Mouse (Mus musculus): ENCODE measurements around the gene S1pr4.

Gene S1pr4

GRCm38 (mm10) chr10:81462415-81462804, 37.5 kb downstream of the S1pr4 start:
- no peak for DNase-seq

DNA sequence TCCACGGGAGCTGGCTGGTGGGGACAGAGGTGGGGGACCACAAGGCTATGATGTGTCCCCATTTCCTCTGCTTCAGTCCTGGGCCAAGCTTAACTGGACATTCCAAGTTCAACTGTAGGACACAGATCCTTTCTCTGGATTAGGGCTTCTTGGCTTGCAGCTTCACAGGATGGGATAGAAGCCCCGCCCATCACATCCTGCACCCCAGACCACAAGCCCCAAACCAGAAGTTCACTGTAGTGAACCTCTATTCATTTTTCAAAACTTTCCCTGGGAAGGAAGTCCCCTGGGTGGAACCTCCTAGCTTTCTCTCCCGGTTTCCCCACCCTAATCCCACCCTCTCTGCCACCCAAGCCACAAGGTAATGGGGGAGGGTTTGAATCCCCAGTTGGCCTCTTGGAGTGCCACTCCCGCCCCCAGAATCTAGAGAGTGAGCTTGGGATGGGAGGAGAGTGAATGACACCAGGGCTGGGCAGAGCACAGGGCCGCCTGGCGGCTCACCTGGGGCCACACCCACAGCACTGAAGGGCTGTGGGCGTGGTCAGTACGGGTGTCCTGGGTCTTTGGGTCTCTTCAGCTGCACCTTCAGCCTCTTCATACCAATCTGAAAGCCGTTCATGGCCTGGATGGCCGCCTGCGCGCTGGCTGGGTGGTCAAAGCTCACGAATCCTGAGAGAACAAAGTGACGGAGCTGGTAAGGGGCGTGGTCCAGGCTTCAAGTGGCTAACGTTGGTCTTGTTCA, 38.1 kb downstream of the S1pr4 start:
- DNase-seq: no peak

DNA sequence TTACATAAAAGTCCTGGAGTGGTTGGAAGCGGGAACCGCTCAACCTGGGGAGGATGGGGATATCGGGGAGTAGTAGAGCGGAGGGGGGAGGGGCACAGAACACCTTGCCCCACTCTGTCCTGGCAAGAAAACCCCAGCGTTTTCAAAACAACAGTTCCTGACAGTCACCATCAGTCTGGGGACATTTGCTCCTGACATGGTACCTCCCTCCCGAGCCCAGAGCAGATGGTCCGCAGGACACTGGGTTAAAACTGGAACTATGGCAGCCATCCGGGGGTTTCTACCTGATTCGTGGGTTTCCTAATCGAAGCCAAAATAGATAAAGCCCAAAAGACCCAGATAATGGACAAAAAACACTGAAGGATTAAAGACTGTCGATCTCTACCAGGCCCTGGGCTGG, 39.0 kb downstream of the S1pr4 start:
- DNase-seq: no peak

GRCm38 (mm10) chr10:81460471-81460870, 39.5 kb downstream of the S1pr4 start:
- no peak for DNase-seq

DNA sequence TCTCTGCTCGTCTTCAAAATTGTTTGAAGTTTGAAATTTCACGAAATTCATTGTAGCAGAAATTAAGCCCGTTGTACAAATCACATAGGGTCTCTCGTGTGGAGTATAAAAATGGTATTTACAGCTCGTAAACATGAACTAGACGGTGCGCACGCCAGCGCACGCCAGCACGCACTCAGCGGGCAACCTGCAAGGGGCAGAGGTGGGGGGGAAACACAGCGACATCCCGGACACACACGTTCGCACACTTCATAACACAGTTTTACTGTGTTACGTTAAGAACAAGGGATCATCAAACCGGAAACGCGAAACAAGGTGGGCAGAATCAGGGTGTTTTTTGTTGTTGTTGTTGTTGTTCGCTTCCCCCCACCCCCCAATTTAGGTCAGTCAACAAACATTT, 40.5 kb downstream of the S1pr4 start:
- no peak for DNase-seq

GRCm38 (mm10) chr10:81458267-81458666, 41.7 kb downstream of the S1pr4 start:
- no peak for DNase-seq

- DNase-seq: no peak
These were observed 42.3 kb downstream of the S1pr4 start for GRCm38 (mm10) chr10:81457624-81458023.

GRCm38 (mm10) chr10:81456983-81457563, 42.9 kb downstream of the S1pr4 start:
- no peak for DNase-seq

DNA sequence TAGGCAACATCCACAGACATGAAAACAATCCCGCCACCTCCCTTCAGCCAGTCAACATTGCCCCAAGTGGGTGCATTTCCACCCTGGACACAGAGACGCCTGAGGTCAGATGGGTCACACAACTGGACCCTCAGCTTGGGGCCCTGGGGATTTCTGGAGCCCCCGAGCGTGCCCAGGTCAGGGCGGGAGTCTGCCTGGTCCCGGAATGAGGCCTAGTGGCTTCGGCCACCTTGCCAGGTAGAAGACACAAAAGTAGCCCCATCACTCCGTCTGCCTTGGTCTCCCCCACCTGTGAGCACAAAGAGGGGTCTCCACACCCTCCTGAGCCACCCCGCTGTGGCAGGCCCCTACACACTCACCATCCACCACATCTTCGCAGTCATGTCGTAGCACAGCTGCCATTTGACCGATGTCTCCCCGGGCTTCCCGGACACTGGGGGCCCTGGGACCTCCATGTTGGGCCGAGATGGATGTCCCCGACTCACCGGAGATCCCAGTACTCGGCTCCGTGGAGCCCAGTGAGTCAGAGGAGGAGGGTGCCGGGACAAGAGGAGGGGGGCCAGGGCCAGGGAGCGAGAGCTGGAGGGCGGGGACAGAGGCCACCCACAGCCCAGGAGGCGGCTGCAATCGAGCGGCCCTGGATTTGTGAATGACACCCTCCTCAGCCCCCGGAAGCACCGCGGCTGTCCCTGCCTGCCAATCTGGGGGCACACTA, 44.6 kb downstream of the S1pr4 start, which contains the start of gene Nfic:
TSS of gene Nfic (minus strand) at position 455 of the 715 bp plus-strand sequence.
- no peak for DNase-seq

- DNase-seq: no peak
These were observed 45.8 kb downstream of the S1pr4 start for GRCm38 (mm10) chr10:81454106-81454505.

- DNase-seq: no peak
These were observed 47.0 kb downstream of the S1pr4 start for GRCm38 (mm10) chr10:81452947-81453288.

DNA sequence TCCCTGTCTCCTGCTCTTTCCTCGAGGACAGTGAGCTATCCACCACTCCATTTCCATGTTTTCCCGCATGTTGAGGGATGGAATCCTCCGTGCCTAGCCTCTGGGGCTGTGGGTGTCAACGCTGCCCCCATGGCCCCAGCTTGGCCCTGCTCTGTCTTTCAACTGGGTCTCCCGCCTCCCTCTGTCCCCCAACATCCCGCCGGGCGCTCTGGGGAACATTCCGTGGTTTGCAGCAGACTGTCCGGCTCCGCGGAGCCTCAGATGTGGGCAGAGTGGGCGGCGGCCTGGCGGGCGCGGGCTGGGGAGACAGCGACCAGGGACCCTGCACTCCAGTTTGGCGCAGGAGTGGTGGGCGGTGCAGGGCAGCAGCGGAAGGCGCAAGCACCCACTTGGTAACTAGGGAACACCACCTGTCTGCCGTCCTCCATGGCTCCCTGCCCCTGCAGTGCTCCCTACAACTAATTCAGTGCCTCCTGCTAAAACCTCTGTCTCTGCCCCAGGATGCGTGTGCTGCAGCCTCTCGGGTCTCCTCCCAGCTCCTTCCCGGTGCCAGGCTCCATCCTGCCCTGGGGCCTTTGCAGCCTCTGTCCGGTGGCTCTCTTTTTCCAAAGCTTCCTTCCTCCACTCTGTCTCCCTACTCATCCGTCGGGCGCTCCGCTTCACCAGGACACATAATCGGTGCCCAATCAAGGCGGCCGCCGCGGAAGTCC, 47.5 kb downstream of the S1pr4 start:
- no peak for DNase-seq

- DNase-seq: no peak
These were observed 48.6 kb downstream of the S1pr4 start for GRCm38 (mm10) chr10:81451365-81451745.

DNA sequence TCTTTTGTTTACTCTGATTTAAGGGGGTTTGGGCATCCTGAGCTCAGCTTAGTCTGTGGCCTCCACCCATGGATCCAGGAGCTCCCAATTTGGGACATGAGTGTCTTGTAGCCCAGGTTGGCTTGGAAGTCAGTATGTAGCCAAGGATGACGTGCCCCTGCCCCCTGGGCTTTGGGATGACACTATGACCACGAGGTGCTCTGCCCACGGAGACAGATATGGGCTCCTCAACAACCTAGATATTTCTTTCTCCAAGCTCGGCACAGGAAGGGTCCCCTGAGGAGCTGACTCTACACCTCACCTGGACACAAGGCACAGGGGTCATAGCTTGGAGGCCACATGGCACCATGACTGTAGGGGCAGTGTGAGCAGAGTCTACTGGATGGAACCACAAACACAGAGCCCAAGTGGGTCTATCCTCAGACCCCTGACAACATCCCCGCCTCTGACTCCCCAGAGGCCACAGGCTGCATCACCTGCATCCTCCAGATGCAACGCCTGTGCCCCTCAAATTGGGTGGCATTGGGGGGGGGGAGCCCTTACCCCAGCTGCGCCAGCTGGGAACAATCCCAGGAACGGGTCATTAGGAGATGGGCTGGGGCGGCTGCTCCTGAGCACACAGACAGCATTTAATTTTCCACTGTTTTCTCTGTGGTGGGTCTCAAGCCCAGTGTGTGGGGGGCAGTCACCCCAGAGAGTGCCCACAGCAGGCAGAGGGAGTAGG, 49.1 kb downstream of the S1pr4 start:
- DNase-seq: no peak

GRCm38 (mm10) chr10:81450140-81450539, 49.8 kb downstream of the S1pr4 start:
- DNase-seq: peak; percentile 72

All from layer of hippocampus, adult 9-11 months (tissue).